Mouse (Mus musculus) ES-Bruce4 (cell line): ENCODE results near the gene Tmem176a.

Experiments used
- CTCF ChIP-seq: IDR thresholded peaks from one replicate; pipeline ENCODE4 v1.8.1; 2011; ENCODE audit warnings: low read depth, low read length
- POLR2A ChIP-seq: IDR thresholded peaks from one replicate; pipeline ENCODE4 v1.8.1; 2011; ENCODE audit warnings: low read length; ENCODE audit not compliant: insufficient read depth

GRCm38 (mm10) chr6:48817815-48818214 lies 22.9 kb upstream of the Tmem176a start:
- peak; percentile 75 for TF ChIP-seq CTCF
- TF ChIP-seq POLR2A: no peak
